Mouse (Mus musculus) CH12.LX (cell line): Measurements from ENCODE around the gene Rnf31.

ENCODE experiments used
- CHD1 ChIP-seq: IDR thresholded peaks from 2 replicates; pipeline ENCODE4 v1.6.1; 2012; ENCODE audit warnings: low read depth, low read length, improper control_type of control experiment, inconsistent platforms
- CTCF ChIP-seq, 2 experiments: IDR thresholded peaks in 1 of 2; conservative IDR thresholded peaks in 1 of 2; 2 replicates each; pipeline ENCODE4 v1.5.1; 2011 to 2012; ENCODE audit warnings: low read depth in 2 of 2, low read length in 2 of 2, improper control_type of control experiment in 1 of 2, inconsistent platforms in 1 of 2, mild to moderate bottlenecking in 1 of 2, moderate library complexity in 1 of 2
- E2F4 ChIP-seq: IDR thresholded peaks from 2 replicates; pipeline ENCODE4 v1.6.1; 2011; ENCODE audit warnings: low read depth, low read length, improper control_type of control experiment; ENCODE audit not compliant: insufficient replicate concordance
- EP300 ChIP-seq: IDR thresholded peaks from 2 replicates; pipeline ENCODE4 v1.6.1; 2011; ENCODE audit warnings: low read length, improper control_type of control experiment
- MAFK ChIP-seq: IDR thresholded peaks from 2 replicates; pipeline ENCODE4 v1.6.1; 2011; ENCODE audit warnings: low read length, improper control_type of control experiment; ENCODE audit not compliant: insufficient replicate concordance
- MAX ChIP-seq: IDR thresholded peaks from 2 replicates; pipeline ENCODE4 v1.6.1; 2011; ENCODE audit warnings: low read length, improper control_type of control experiment
- MYC ChIP-seq: IDR thresholded peaks from 2 replicates; pipeline ENCODE4 v1.6.1; 2011; ENCODE audit warnings: low read depth, mild to moderate bottlenecking, improper control_type of control experiment, low read length
- RCOR1 ChIP-seq: conservative IDR thresholded peaks from 2 replicates; pipeline ENCODE4 v1.6.1; 2012; ENCODE audit warnings: low read depth, mild to moderate bottlenecking, inconsistent platforms, low read length, improper control_type of control experiment
- TCF12 ChIP-seq: IDR thresholded peaks from 2 replicates; pipeline ENCODE4 v1.6.1; 2014; ENCODE audit warnings: low read depth, mild to moderate bottlenecking, inconsistent platforms, low read length, improper control_type of control experiment
- ZC3H11A ChIP-seq: IDR thresholded peaks from 2 replicates; pipeline ENCODE4 v1.6.1; 2012; ENCODE audit warnings: low read depth, mild to moderate bottlenecking, inconsistent platforms, low read length, improper control_type of control experiment

DNA sequence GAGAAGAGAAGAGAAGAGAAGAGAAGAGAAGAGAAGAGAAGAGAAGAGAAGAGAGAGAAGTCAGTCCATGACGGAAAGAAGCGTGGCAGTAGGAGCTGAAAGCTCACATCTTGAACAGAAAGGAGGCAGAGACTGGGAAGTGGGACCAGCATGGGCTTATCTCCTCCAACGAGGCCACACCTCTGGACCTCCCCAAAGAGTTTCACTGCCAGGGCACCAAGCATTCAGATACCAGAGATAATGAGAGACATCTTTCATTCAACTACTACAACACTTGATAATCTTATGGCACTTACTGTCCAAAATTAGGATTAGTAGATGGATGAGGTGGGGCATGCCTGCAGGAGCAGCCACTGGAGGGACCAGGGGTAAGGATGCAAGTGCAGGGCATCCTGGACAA, 35.7 kb upstream of the Rnf31 start:
- no peak for TF ChIP-seq CTCF (conservative IDR thresholded peaks at IDR 0.05 in 1 of 2, IDR thresholded peaks at IDR 0.05 in 1 of 2; ENCODE audit: low read depth in 2 of 2, low read length in 2 of 2)
- no peak for TF ChIP-seq MAFK
- TF ChIP-seq MAX = no peak
- no peak for TF ChIP-seq RCOR1
- no peak for TF ChIP-seq ZC3H11A
- TF ChIP-seq E2F4 = no peak
- no peak for TF ChIP-seq CHD1
- TF ChIP-seq MYC = no peak
- TF ChIP-seq TCF12 = no peak
- no peak for TF ChIP-seq EP300
